Mouse (Mus musculus): ENCODE measurements at regions not wholly inside any gene's neighbourhood (a gene's known extent, or its start where the extent isn't known, plus 50 kb on each side); places are given as distances from the start of the nearest gene placed in this dataset.

- no peak for DNase-seq (ENCODE audit: extremely low read depth, low read depth)
Observed at GRCm38 (mm10) chr10:96550266-96550665, 66.5 kb upstream of the Btg1 start.

- DNase-seq (ENCODE audit: extremely low read depth, low read depth): no peak
Observed at GRCm38 (mm10) chr10:96557336-96557735, 59.5 kb upstream of the Btg1 start.

- DNase-seq (ENCODE audit: extremely low read depth, low read depth): peak; percentile 46
Observed at GRCm38 (mm10) chr10:96565343-96565742, 51.5 kb upstream of the Btg1 start.
